Mouse (Mus musculus) left cerebral cortex, postnatal 4 days (tissue): Measurements from ENCODE around the gene Olfr320. TPM values are rescaled to one million over a fixed set of nuclear protein-coding genes. Genes with fewer than 3 reads are reported as not detected.

ENCODE experiments used
- total RNA-seq, 2 experiments: library from RNA; stranded (reverse); gene quantifications; 2 replicates each; pipeline ENCODE4 v1.2.3; 2021

Gene Olfr320
- total RNA-seq, 2 experiments from 2014 or later: not detected

Other genes with a start within 250 kb of the Olfr320 start
- gene Gm12253, start 248.5 kb upstream of the Olfr320 start, total RNA-seq: not detected
- gene Lypd9, start 228.2 kb upstream of the Olfr320 start, total RNA-seq: not detected
- not detected for gene Olfr30, start 218.8 kb upstream of the Olfr320 start, total RNA-seq
- gene Olfr332, start 188.5 kb upstream of the Olfr320 start, total RNA-seq: not detected
- gene Olfr331, start 178.5 kb upstream of the Olfr320 start, total RNA-seq: not detected
- not detected for gene Olfr330, start 146.3 kb upstream of the Olfr320 start, total RNA-seq
- gene Olfr329-ps, start 134.7 kb upstream of the Olfr320 start, total RNA-seq: not detected
- gene Olfr328, start 125.5 kb upstream of the Olfr320 start, total RNA-seq: under 1 TPM; 0.12 to 0.34 TPM
- gene Olfr224, start 110.5 kb upstream of the Olfr320 start, total RNA-seq: not detected
- gene Olfr325, start 103.4 kb upstream of the Olfr320 start, total RNA-seq: not detected
- not detected for gene Olfr324, start 86.0 kb upstream of the Olfr320 start, total RNA-seq
- not detected for gene 2210407C18Rik, start 65.0 kb upstream of the Olfr320 start, total RNA-seq
- gene Olfr323, start 50.6 kb upstream of the Olfr320 start, total RNA-seq: not detected
- under 1 TPM in 1 of 2 experiments, not detected in 1; 0.26 TPM for gene Trim58, start 40.6 kb upstream of the Olfr320 start, total RNA-seq
- gene Olfr322, start 22.3 kb upstream of the Olfr320 start, total RNA-seq: not detected
- not detected for gene Olfr319, start 18.1 kb downstream of the Olfr320 start, total RNA-seq
- not detected for gene Olfr318, start 42.9 kb downstream of the Olfr320 start, total RNA-seq
- gene Olfr317, start 58.1 kb downstream of the Olfr320 start, total RNA-seq: under 1 TPM in 1 of 2 experiments, not detected in 1; 0.30 TPM
- gene Olfr316, start 71.6 kb downstream of the Olfr320 start, total RNA-seq: not detected
- not detected for gene Olfr315, start 92.1 kb downstream of the Olfr320 start, total RNA-seq
- not detected for gene Olfr314, start 101.9 kb downstream of the Olfr320 start, total RNA-seq
- gene Fam183b, start 120.9 kb downstream of the Olfr320 start, total RNA-seq: 1 to 10 TPM; 1.6 to 1.8 TPM
- gene Olfr313, start 133.9 kb downstream of the Olfr320 start, total RNA-seq: not detected
- not detected for gene Olfr312, start 148.1 kb downstream of the Olfr320 start, total RNA-seq
- not detected for gene Olfr311, start 158.2 kb downstream of the Olfr320 start, total RNA-seq
- 10 to 100 TPM; 18.4 TPM for gene Gm12258, start 166.1 kb downstream of the Olfr320 start, total RNA-seq
- gene 2810021J22Rik, start 186.1 kb downstream of the Olfr320 start, total RNA-seq: 10 to 100 TPM; 14.5 to 14.6 TPM
- gene Zfp39, start 223.1 kb downstream of the Olfr320 start, total RNA-seq: 10 to 100 TPM; 11.9 to 12.4 TPM
- gene Btnl10, start 236.8 kb downstream of the Olfr320 start, total RNA-seq: under 1 TPM; 0.20 to 0.40 TPM